Mouse (Mus musculus) embryo, embryonic 10.5 days (tissue): ENCODE data around the gene Kazn.
A peak's percentile ranks its signal among the peaks of the same experiment; 100 is the strongest.

Experiments
- DNase-seq: peaks from one replicate; pipeline ENCODE4 v3.0.0-alpha.2; 2015; ENCODE audit warnings: low spot score

Kazn gene

GRCm38 (mm10) chr4:142242164-142242563 lies 3.0 kb upstream of the Kazn start:
- no peak for DNase-seq

- peak; percentile 50 for DNase-seq
Observed at GRCm38 (mm10) chr4:142240874-142241273, 1.7 kb upstream of the Kazn start.

- DNase-seq = peak; percentile 59
Observed at GRCm38 (mm10) chr4:142238486-142239239, 538 bp downstream of the Kazn start.

GRCm38 (mm10) chr4:142238041-142238440 lies 1.2 kb downstream of the Kazn start:
- no peak for DNase-seq

- DNase-seq = no peak
Observed at GRCm38 (mm10) chr4:142236681-142237080, 2.5 kb downstream of the Kazn start.

GRCm38 (mm10) chr4:142235426-142235825 lies 3.8 kb downstream of the Kazn start:
- DNase-seq = no peak

- no peak for DNase-seq
Observed at GRCm38 (mm10) chr4:142234828-142235227, 4.4 kb downstream of the Kazn start.

- DNase-seq = no peak
Observed at GRCm38 (mm10) chr4:142228821-142229575, 10.2 kb downstream of the Kazn start.

- peak; percentile 41 for DNase-seq
Observed at GRCm38 (mm10) chr4:142223898-142224645, 15.1 kb downstream of the Kazn start.

GRCm38 (mm10) chr4:142222385-142222784 lies 16.8 kb downstream of the Kazn start:
- DNase-seq = no peak

- DNase-seq = no peak
Observed at GRCm38 (mm10) chr4:142221757-142222072, 17.5 kb downstream of the Kazn start.

GRCm38 (mm10) chr4:142221025-142221756 lies 18.0 kb downstream of the Kazn start:
- peak; percentile 79 for DNase-seq

- DNase-seq = no peak
Observed at GRCm38 (mm10) chr4:142218997-142219396, 20.2 kb downstream of the Kazn start.

GRCm38 (mm10) chr4:142217048-142217447 lies 22.2 kb downstream of the Kazn start:
- no peak for DNase-seq

GRCm38 (mm10) chr4:142215760-142216159 lies 23.4 kb downstream of the Kazn start:
- DNase-seq = no peak

GRCm38 (mm10) chr4:142214532-142214931 lies 24.7 kb downstream of the Kazn start:
- DNase-seq = no peak

GRCm38 (mm10) chr4:142212425-142212824 lies 26.8 kb downstream of the Kazn start:
- DNase-seq = no peak

- no peak for DNase-seq
Observed at GRCm38 (mm10) chr4:142209884-142210283, 29.3 kb downstream of the Kazn start.

- no peak for DNase-seq
Observed at GRCm38 (mm10) chr4:142209476-142209875, 29.7 kb downstream of the Kazn start.

GRCm38 (mm10) chr4:142205693-142206092 lies 33.5 kb downstream of the Kazn start:
- no peak for DNase-seq

- no peak for DNase-seq
Observed at GRCm38 (mm10) chr4:142196626-142197025, 42.6 kb downstream of the Kazn start.

- no peak for DNase-seq
Observed at GRCm38 (mm10) chr4:142193780-142194179, 45.4 kb downstream of the Kazn start.
